Mouse (Mus musculus) left cerebral cortex, postnatal 10 days (tissue): ENCODE measurements at regions not wholly inside any gene's neighbourhood (a gene's known extent, or its start where the extent isn't known, plus 50 kb on each side); places are given as distances from the start of the nearest gene placed in this dataset.

ENCODE experiments used
- DNase-seq, 2 experiments: peaks; one replicate each; pipeline ENCODE4 v3.0.0; 2021 to 2022; ENCODE audit warnings: low spot score in 2 of 2, mixed read lengths in 1 of 2; ENCODE audit errors: extremely low spot score in 1 of 2
- intact Hi-C: fragments of 180-260 bp; cut with DNase I; formaldehyde crosslinking; loops from one replicate; pipeline ENCODE4 v1.15.1; 2025

DNA sequence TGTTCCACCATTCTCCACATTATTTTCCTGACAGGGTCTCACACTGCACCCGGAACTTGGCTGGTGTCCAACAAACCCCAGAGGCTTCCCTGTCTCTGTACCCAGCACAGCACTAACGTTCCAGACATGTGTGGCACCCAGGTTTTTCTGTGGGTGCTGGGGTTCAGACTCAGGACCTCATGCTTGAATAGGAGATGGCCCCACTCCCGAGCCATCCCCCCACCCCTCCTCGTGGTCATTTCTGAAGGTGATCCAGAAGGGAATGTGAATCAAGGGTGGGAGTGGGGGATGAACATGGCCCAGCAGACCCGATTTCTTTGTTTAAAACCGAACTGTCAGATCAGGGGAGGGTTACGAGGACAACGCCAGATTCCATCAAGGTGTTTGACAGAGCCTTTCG is 245.6 kb downstream of the Tbc1d1 start:
- intact Hi-C loops, result no loop called here
- no peak for DNase-seq

DNA sequence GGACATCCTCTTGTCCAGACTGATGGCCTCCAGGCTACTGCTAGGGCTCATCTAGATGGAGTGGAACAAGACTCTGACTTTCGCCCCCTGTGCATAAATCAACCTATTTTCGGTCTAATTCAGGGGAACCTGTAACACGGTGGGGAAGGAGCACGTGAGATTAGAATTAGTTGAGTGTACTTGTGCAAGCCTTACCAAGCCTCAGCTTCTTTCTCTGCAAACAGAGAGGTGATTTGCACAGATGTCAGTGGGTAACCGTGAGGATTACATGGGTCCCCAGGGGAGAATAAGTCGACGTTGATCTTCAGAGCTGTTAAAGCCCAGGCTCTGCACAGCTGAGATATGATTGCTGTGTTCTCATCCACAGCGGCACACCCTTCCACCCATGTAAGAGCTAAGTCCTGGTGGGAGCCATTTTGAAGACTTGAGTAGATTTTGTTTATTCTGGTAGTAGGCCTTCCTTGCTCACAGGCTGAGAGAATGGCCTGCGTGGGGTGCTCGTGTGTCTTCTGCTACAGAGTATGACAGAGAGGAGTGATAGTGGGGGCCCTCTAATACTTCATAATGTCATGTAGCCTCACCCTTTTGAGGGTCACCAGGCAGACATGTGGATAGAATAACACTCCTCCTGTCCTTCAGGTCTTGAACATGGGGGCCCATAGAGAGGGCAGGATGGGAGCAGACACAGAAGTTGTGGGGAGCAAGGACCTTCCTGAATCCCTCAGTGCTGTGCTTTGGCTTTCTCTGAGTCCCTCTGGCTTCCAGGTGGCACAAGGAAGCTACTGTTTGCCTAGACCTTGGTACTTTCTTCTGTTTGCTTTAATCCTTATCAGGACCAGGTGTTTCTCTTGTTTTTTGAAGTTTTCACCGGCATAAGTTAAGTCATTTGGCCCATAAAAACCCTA is 247.2 kb downstream of the Tbc1d1 start:
- DNase-seq, result no peak
- intact Hi-C loops, result no loop called here

DNA sequence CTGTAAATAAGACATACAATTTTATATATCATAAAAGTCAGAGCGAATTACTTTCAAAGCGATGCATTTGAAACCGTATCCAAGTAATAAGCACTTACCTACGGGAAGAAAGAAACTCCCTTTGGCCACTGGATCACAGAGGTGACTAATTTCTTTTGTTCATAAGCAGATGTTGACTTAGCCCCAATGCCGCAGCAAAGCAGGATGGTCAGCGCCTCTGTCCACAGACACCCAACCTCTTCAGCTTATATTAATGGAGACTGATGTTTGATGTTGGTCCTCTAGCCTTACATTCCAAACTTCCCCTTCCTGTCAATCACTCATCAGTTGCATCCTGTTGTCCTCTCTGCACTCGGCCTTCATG is 247.9 kb downstream of the Tbc1d1 start:
- intact Hi-C loops, result no loop called here

DNA sequence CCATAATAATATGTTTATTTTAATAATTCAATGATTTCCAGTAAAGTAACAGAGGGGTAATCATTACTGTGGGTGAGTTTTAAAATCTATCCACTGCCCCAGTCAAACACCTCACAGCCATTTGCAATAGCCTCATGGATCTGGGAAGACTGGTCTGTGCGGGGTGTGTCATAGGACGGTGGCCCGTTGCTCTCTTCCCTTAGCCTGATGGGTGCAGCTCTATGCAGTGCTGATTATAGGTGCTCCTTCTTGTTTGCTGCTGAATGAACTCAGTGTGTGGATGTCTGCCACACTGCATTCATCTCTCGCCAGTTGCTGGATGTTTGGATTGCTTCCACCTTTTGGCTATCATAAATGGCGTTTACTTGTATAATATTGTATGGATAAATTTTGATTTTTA is 248.4 kb downstream of the Tbc1d1 start:
- intact Hi-C loops, result no loop called here

More for the DNA sequence above, 247.9 kb downstream of the Tbc1d1 start:
- DNase-seq, result no peak

DNA sequence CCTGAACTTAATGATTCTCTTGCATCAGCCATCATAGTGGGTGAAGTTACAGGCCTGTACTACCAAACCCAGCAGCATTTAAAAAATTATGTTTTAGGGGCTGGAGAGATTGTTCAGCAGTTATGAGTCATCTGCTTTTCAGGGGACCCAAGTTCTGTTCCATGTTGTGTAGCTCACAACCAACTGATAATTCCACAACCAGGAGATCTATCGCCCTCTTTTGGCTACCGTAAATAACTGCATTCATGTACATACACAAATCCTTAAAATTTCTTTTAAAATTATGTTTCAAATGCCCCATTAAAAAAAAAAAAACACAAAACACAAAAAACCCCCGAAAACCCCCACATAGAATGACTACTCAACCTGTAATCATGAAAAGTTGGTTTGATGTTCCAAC is 252.8 kb downstream of the Tbc1d1 start:
- intact Hi-C loops, result no loop called here
- no peak for DNase-seq

More for the DNA sequence above, 248.4 kb downstream of the Tbc1d1 start:
- no peak for DNase-seq

DNA sequence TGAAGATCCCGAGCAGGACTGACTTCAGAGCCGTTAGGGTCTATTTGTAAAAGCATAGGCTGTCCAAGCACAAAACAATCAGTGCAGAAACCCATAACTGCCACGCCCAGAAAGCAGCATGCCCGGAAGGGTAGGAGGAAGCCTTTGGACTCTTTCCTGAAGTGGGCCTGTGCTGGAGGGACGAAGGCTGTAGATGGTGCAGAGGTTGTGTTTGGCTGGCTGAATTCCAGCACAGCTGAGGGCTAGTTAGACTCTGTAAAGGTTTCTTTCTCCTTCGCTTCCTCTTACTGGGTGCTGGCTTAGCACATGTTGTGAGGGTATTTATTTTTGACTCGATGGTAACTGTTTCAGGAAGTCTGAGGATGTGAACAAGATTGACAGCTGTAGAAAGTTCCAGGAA is 254.5 kb downstream of the Tbc1d1 start:
- intact Hi-C loops, result no loop called here
- peak; percentile 36 to 84 for DNase-seq

DNA sequence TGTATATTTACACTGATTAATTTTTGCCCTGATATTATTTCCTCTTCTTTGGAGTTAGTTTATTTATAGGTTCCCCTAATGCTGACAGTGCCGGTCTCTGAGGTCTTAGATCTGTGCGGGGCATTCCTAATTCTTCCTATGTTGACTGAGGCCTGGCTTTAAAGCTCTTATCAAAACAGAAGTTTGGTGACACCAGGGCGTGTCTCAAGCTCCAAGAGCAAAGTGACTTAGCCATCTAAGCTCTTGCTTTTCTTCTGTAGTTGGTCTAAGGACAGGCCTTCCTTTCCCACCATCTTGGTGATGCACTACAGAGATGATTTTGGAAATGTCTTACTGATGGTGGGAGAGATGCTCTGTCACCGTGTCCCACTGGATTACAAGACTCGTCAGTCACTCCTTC is 258.4 kb downstream of the Tbc1d1 start:
- no peak for DNase-seq
- intact Hi-C loops, result no loop called here

DNA sequence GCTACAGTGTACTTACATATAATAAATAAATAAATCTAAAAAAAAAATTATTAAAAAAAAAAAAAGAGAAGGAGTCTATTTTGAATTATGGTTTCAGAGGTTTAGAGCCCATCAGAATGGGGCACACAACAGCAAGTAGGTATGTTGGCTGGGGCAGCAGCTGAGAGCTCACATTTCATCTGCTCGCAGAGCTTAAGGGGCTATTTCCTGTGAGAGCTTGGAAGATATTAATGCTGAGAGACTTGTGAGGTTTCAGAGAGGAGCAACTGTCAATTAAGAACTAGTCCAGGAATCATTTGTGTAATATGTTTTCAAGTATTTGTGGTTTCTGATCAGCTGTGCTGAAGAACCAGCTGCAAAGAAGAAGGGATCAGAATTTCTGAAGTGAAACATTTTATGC is 263.3 kb downstream of the Tbc1d1 start:
- DNase-seq, result no peak

DNA sequence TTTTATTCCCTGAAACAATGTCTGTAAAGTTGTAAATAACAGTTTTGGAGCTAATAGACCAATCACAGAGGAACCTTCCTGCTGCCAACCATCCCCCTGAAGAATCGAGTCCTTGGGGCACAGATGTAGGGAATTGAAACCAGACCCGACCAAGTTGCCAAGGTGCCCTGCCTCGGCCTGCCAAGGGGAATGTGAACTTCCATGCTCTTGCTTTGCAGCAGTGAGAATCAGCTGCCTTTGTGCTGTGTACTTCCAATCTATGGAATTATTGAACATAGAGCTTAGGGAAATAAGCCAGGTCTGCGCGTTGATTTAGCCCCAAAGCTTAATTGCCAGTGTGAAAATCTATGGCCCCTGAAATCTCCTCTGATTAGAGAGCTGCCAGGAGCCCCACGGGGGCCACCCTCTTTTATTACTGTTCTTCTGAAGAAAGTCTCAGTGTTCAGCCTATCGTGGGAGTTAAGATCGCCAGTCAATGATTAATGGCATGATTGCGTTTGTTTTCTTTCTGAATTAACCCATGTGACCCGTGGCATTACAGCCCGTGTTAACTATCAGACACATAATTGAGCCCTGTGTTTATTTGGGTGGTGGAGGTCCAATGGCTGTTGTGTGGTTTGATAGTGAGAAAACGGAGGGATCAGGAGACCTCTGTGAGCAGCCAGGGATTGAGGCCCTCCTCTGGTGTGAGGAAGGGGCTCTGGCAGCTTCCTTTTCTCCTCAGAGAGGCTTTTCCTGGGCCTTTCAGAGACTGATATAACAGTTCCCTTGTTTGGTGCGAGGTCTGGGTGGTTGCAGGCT is 266.9 kb downstream of the Tbc1d1 start:
- intact Hi-C loops, result no loop called here
- DNase-seq, result no peak

More for the DNA sequence above, 263.3 kb downstream of the Tbc1d1 start:
- intact Hi-C loops, result no loop called here

DNA sequence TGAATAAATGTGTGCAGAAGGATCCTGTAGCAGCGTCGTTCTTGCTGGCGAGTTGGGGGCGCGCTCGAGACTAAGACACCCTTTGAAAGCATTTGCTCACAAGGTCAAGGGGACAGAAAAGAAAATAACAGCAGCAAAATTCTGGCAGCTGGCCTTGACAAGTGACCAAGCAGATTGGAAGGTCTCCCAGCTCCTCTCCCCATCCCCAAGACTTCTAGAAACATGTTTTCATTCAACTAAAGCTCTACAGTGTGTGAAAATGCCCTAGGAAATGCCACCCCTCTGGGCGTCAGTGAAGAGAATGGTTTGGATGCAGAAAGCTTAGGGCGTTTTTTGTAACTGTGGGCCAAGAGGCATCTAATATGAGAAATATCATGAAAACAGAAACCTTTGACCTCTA is 272.7 kb downstream of the Tbc1d1 start:
- intact Hi-C loops, result no loop called here
- DNase-seq, result no peak

DNA sequence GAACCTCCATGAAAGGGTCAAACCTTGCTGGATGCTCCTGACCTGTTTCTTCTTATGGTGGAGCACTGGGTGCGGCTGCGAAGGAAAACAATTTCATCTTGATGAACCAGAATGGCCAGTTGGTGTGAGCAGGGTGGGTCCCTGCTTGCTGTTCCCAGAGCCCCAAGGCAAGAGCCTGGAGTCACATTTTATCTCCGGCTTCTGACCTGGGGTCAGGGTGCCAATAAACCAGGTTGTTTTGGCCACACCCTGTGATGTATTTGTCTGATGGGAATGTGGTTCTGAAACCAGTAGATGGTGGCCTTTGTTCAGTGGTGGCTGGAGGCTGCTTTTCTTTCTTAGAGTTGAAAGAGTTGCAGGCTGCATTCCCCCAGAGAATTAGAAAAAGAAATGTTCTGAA is 274.4 kb downstream of the Tbc1d1 start:
- intact Hi-C loops, result no loop called here

DNA sequence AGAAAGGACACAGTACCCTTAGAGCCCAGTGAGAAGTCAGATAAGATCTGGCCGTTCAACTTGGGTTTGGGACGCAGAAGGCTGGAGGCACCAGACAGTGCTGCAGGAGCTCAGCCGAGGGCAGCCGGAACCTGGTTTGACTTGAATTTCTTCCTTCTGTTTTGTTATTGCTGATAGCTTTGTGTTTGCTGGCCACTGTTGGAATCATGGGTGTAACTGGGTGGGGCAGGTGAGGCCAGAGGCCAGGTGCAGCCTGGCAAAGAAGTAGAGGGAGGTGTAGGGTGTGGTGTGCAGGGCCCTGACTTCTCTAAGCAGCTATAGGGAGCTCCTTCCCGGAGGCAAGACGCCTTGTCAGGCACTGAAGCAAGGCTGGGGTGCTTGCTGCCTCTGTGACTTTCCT is 275.5 kb downstream of the Tbc1d1 start:
- intact Hi-C loops, result no loop called here
- DNase-seq, result no peak

More for the DNA sequence above, 274.4 kb downstream of the Tbc1d1 start:
- DNase-seq, result no peak

DNA sequence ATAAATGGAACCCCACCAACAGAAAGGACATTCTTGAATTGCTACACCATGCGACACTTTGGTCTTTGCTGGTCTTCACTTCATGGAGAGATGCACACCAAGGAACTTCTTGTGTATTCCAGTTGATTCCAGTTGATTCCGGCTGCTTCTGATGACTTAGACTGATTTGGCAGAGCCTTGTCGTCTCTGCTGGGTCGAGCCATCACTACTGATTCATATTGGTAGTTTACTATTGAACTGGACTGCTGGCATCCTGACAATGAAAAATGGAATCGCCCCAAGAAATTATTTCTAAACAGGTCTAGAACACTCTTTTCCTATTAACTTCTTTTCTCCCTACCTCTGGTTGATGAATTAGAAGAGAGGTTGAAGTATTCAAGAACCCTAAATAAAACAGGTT is 277.7 kb downstream of the Tbc1d1 start:
- DNase-seq, result no peak
- intact Hi-C loops, result no loop called here

DNA sequence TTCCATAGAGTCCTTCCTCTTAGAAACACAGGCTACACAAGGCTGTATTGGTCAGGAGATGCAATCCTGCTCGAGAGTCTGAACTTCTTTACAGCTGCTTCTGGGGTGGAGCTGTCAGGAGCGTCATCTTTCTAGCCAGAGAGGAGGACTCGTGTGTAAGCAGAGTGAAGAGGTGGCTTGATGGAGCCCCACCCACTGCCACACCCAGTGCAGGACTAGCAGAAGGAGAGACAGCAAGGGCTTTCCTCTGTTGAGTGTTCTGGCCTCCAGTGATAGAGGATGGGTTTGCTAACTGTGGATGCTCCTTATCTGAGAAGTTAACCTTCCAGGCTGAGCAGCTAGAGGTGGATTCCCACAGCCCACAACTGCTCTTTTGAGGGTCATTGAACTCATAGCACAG is 279.4 kb downstream of the Tbc1d1 start:
- intact Hi-C loops, result no loop called here
- DNase-seq, result no peak

DNA sequence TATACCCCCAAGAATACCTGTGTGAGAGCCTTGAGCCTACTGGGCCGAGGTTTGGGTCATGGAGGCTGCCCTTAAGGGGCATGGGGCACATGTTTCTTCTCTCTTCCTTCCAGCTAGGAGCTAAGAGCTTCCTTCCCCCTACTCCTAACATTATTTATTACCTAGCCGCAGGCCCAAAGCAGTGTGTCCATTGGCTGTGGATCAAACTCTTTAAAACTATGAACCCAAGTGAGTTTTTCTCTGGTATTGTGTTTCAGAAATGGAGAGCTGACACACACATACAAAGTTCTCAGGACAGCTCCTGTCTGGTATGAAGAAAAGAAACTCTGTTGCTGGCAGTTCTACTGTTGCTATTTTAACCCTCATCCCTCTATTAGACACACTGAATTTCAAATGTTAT is 279.9 kb downstream of the Tbc1d1 start:
- intact Hi-C loops, result no loop called here
- no peak for DNase-seq

DNA sequence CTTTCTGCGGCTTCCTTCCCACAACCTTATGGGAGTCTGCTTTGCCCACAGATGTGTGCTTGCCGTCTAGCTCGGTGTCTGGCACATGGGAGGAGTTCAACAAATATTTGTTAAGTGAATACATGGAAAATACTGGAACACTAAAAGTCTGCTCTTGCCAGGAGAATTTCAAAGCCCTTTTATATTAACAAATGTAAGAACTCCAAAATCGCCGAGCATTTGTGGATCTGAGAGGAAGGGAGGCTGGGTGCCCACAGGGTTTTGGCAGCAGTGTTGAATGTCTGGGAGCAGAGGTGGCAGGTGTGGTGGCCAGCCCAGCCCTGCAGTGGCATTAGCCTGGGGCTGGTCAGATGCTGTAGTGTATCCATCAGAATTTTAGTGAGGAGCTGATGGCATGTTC is 281.6 kb downstream of the Tbc1d1 start:
- no peak for DNase-seq
- intact Hi-C loops, result no loop called here

DNA sequence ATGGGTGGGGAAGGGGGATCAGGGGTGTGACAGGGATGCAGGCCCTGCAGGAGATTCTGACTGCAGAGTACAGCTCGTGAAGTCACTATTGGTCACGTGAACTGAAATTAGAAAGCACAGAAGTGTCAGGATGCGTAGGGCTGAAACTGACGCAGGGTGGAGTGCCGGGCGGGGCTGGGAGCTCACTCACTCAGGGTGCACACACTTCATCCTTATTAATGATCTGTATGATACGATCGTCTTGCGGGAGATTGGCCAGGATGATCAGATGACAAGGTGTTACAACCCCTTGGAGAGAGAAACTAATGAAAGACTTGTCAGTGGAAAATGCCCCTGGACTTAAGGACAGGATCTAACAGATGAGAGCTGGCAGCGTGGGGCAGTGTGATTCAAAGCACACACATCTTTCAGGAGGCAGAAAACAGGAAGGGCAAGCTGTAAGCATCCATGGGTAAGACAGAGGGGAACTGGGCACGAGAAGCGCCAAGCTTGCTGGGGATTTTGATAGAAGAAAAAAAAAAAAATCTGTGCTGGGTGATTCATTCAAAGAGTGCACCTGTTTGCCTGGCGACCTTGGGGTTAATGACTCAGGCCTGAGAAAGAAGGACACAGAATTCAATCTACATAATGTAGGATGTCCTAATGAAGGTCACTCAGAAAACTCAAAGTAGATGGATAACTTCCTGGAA is 282.5 kb downstream of the Tbc1d1 start:
- intact Hi-C loops, result no loop called here
- no peak for DNase-seq

DNA sequence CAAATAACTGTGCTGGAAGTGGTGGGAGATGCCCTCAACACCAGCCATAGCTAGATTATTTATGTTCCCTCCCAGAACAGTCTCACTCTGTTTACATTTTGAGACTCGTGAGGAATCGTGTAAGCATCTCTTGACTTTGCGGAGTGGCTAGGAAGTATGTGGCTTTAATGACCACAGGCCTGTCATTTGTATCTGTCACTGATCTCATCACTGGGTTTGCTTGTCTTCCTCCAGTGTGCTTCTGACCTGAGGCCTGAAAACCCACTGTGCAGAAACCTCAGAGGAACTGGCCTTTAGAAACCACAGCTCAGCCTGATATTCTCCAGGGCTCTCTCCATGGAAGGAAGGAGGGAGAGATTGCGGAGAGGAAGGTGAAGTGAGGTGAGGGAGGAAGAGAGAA is 291.7 kb downstream of the Tbc1d1 start:
- intact Hi-C loops, result no loop called here

DNA sequence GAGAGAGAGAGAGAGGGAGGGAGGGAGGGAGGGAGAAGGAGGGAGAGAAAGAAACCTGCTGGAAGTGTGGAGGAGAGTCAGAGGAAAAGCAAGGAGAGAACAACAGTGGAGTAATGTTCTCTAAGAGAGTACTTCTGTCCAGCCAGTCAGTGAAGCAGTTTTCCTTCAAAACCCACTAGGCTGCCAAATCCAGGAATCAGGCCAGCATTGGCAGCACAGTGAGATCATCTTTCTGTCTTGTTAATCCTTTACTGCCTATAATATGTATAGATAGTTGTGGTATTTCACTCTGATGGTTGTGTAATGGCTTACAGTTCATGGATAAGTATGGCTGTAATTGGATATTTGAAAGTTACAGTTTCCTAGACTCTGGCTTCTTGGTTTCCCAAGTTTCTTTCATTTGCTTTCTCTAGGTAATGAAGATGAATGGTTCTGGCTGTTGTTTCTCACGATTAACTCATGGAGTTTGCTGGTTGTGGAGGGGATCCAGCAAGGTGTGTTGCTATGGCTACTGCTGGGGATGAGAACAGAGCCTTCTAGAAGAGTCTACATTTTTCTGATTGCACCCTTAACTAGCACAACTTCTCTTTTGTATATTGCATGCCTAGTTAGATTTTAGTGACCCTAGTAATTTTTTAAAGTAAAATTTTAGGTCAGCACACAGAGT is 296.7 kb downstream of the Tbc1d1 start:
- DNase-seq, result no peak
- intact Hi-C loops, result no loop called here

More for the DNA sequence above, 291.7 kb downstream of the Tbc1d1 start:
- DNase-seq, result no peak
